Mouse (Mus musculus) E14TG2a.4 (cell line): ENCODE measurements around the gene Tenm4.

Experiments used
- CTCF ChIP-seq: conservative IDR thresholded peaks from 2 replicates; pipeline ENCODE4 v1.5.1; 2014; ENCODE audit warnings: low read length
- NANOG ChIP-seq: IDR thresholded peaks from 2 replicates; pipeline ENCODE4 v1.6.1; 2014; ENCODE audit warnings: borderline replicate concordance, low read length, mixed read lengths

DNA sequence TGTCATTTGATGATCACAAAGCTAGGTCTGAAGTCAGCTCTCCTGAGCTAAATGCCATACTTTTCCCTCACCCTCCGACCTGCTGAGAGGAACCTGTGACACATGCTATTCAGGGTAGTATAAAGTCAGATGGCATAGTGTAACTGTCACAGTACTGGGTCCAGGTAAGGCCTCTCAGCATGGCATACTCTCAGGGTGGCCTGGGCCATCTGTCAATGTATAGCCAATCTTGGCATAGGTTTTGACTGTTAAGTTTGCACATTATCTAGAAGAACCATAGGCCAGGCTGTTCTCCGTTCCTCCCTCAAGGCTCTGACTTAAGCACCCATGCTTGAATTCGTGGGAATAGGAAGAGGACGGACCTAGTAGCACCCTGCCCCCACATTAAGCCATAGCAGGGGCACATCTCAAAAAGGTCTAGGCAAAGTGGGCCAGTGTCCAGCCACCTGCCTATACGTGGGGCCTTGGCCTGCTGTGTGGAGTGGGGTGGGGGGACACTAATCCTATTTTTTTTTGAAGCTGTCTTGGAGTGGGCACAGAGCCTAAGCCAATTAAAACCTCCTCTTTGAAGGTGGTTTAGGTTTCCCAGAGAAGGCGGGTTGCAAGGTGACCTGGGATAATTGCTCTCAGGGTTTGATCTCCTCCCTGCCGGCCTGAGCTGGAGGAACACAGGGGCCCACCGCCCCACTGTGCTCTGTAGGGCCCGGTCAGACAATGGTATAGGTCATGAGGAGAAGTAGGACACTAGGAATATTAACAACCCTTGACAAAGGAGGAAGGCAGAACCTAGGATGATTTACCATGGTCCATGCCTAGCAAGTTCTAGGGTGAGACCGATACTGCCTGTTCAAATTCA lies 359.8 kb downstream of the Tenm4 start:
- TF ChIP-seq CTCF (no peak), NANOG (no peak)
